Mouse (Mus musculus) left cerebral cortex, postnatal 4 days (tissue): Measurements from ENCODE around the gene Fgf15. TPM values are rescaled to one million over a fixed set of nuclear protein-coding genes. Genes with fewer than 3 reads are reported as not detected.

ENCODE experiments used
- DNase-seq: peaks from one replicate; pipeline ENCODE4 v3.0.0-alpha.2; 2022
- intact Hi-C: fragments of 180-260 bp; cut with DNase I; formaldehyde crosslinking; loops from one replicate; pipeline ENCODE4 v1.15.1; 2025
- total RNA-seq, 2 experiments: library from RNA; stranded (reverse); gene quantifications; 2 replicates each; pipeline ENCODE4 v1.2.3; 2021

Gene Fgf15
- total RNA-seq, 2 experiments from 2014 or later, result 0.26 to 0.62 TPM

DNA sequence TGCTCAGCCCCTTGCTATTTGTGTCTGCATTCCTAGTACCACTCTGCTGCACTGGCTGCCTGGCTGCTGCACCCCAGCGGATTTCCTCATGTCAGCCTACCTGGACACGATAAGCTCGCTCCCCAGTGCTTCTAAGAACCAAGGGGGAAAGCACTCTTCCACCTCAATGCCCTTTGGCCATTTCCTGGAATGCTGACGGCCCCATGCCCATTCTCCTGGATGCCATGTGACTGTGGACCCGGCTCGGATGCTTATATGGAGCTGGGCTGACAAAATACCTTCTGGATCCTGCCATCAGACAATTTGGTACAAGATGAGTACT lies 32.5 kb downstream of the Fgf15 start:
- no peak for DNase-seq
- intact Hi-C loops, result no loop called here

GRCm38 (mm10) chr7:144929506-144929905 lies 33.2 kb downstream of the Fgf15 start:
- intact Hi-C loops, result no loop called here

GRCm38 (mm10) chr7:144929931-144930330 lies 33.6 kb downstream of the Fgf15 start:
- intact Hi-C loops, result no loop called here

More at GRCm38 (mm10) chr7:144929506-144929905, 33.2 kb downstream of the Fgf15 start:
- no peak for DNase-seq

GRCm38 (mm10) chr7:144931778-144932177 lies 35.4 kb downstream of the Fgf15 start:
- DNase-seq, result peak; percentile 59
- intact Hi-C loops, result no loop called here

More at GRCm38 (mm10) chr7:144929931-144930330, 33.6 kb downstream of the Fgf15 start:
- DNase-seq, result peak; percentile 86

DNA sequence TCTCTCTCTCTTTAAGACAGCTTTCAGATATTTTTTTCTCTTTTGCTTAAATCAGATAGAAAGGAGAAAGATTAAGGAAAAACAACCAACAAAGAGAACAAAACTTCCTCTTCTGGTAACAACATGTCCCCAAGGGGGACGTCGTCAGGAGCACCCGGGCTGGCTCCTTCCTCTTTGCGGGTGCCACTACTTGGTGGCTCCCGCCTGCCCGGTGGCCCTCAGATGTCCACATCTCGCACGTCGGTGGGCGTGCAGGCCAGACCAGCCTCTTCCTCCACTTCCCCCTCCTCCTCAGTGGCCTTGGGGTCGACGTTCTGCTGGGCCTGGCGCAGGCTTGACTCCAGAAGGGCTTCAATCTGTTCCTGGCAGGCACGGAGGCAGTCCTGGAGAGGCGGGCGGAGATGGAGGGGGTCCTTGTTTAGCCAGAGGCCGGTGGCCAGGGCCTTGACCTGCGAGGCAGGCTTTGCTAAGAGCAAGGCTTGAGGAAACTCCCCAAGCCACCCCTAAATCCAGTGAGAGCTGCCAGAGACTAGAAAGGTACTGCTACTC lies 36.1 kb downstream of the Fgf15 start:
- DNase-seq, result peak; percentile 53
- intact Hi-C loops, result no loop called here

- intact Hi-C loops, result no loop called here
Observed at GRCm38 (mm10) chr7:144933336-144933735, 37.0 kb downstream of the Fgf15 start.

GRCm38 (mm10) chr7:144933796-144934195 lies 37.5 kb downstream of the Fgf15 start:
- intact Hi-C loops, result no loop called here

More at GRCm38 (mm10) chr7:144933336-144933735, 37.0 kb downstream of the Fgf15 start:
- DNase-seq, result no peak

DNA sequence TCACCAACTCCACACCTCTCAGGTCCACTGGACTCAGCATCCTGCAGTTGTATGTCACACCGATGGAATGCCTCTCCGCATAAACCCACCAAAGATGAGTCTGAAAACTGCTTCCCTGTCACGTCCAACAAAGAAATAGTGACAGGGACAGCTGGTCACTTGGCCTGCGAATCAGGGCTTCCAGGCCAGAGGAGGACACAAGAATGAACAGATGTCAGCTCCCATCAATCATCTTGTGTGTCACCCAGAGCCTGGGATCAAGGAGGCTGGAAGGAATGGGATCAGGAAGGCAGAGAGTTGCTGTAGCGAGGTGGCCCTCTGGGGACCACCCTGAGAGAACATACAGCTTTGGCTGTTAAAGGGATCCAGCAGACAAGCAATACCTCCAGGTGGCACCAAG lies 38.6 kb downstream of the Fgf15 start:
- intact Hi-C loops, result no loop called here
- DNase-seq, result no peak

More at GRCm38 (mm10) chr7:144933796-144934195, 37.5 kb downstream of the Fgf15 start:
- no peak for DNase-seq

DNA sequence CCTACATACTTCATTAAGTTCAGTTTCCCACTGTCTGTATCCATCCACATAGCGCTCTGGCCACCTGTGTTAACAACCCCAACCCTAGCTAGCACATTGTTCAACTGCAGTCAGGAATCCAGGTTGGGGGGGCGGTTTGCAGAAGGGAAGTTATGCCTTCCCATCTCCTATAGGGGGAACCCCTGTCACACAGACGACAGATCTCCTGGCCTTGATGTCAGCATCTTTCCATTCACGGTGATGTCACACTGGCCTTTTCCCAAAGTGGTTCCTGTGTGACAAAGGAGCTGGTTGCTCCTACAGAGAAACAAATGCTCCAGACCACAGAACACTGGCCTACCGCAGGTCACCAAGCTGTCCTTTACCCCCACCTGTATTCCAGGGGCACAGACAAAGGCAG lies 39.2 kb downstream of the Fgf15 start:
- peak; percentile 68 for DNase-seq
- intact Hi-C loops, result no loop called here

DNA sequence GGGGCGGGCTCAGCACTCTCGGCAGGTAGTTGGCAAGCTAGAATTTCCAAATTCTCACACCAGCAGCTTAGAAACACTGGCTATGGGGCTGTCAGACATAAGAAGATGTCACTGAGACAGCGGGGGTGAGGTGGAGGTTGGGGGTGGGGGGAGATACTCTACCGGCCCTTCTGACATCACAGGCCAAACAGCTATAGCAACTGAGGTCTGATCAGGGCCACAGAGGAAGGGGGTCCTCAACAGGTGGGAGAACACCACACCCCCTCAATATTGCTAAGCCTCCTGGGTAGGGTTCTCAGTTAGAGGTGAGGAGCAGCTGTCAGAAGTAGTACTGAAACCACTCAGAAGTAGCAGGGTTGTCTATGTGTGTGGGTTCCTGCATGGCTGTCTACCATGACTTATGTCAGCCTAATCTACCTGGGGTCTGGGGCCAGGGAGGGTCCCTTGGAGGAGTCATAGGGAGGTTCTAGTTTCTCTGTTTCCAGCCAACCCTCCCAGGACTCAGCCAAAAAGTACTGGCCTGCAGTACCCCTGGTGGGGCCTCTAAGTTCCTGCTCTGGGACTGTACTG lies 40.1 kb downstream of the Fgf15 start:
- no peak for DNase-seq
- intact Hi-C loops, result loop anchor here (2.0 kb wide), 1 partner anchor 306 kb away; no protein-coding TSS in a partner anchor

DNA sequence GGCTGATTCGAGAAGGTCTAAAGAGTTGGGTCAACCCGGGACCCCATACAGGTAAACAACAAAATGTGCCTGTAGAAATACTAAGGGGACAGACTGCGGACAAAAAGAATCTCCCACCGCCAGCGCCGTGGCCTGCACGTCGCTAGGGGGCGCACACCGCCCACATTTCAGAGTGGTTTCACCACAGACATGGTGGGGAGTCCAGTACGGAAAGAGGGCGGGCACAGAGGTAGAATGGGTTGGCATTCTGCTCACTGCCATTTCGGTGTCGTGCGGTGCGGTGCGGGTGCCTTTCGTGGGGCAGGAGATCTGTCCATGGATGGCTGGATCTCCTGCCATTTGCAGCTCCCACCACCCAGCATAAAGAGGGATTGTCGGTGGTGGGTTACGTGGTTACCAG lies 41.2 kb downstream of the Fgf15 start:
- intact Hi-C loops, result loop anchor here (2.0 kb wide), 1 partner anchor 305 kb away; no protein-coding TSS in a partner anchor
- peak; percentile 92 for DNase-seq

DNA sequence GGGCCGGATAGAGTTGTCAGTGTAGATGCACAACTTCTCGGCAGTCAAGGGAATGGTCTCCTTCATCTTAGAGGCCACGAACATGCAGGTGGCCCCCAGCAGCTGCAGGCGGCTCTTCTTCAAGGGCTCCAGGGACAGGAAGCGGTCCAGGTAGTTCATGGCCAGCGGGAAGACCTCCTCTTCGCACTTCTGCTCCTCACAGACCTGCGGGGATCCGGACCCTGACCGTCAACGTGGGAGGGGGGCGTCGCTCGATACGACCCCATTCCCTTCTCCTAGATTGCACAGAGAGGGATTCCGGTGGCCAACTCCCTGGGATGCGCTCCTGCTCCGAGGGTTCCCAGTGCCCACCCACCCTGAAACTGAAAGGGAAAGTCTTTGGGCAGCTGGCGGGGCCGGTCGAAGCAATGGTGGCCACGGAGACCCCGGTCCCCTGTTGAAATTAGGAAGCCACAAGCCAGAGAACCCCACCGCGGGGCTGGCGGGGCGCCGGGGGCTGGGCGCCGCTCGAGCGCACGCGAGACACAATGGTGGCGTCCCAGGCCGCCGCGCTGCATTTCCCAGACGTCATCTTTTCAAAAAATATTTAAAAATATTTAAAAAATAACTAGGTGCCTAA lies 41.7 kb downstream of the Fgf15 start:
- DNase-seq, result no peak
- intact Hi-C loops, result loop anchor here (2.0 kb wide), 1 partner anchor 305 kb away; no protein-coding TSS in a partner anchor

- intact Hi-C loops, result no loop called here
- DNase-seq, result no peak
Observed at GRCm38 (mm10) chr7:144938661-144939343, 42.5 kb downstream of the Fgf15 start.

DNA sequence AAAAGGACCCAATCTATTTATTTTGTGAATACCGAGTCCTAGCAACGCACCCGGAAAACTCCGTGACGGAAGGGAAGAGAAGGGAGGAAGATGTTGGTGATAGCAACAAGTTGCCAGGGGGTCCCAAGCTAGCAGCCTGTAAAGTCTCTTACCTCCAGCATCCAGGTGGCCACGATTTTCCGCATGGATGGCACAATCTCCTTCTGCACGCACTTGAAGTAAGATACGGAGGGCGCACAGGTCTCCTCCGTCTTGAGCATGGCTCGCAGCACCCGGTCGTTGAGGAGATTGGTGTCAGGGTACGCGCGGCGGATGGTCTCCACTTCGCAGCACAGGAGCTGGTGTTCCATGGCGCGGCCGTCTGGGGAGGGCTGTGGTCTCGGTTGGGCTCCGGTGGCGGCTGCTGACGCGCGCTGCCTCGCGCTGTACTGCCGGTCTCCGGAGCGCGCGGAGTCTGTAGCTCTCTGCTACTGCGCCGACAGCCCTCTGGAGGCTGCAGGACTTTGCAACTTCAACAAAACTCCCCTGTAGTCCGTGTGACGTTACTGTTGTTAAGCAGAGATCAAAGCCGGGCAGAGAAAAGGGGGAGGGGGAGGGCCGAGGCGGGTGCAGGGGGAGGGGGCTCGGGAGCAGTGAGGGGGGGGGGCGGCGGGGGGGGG lies 43.1 kb downstream of the Fgf15 start, which contains the start of gene Ccnd1:
Gene Ccnd1, minus strand, starts transcription at position 582 of the 659 bp plus-strand sequence.
- intact Hi-C loops, result no loop called here
- peak; percentile 67 for DNase-seq

- intact Hi-C loops, result no loop called here
- peak; percentile 67 for DNase-seq
Observed at GRCm38 (mm10) chr7:144940003-144940571, 43.8 kb downstream of the Fgf15 start.

- intact Hi-C loops, result no loop called here
- no peak for DNase-seq
Observed at GRCm38 (mm10) chr7:144940585-144940984, 44.3 kb downstream of the Fgf15 start.

DNA sequence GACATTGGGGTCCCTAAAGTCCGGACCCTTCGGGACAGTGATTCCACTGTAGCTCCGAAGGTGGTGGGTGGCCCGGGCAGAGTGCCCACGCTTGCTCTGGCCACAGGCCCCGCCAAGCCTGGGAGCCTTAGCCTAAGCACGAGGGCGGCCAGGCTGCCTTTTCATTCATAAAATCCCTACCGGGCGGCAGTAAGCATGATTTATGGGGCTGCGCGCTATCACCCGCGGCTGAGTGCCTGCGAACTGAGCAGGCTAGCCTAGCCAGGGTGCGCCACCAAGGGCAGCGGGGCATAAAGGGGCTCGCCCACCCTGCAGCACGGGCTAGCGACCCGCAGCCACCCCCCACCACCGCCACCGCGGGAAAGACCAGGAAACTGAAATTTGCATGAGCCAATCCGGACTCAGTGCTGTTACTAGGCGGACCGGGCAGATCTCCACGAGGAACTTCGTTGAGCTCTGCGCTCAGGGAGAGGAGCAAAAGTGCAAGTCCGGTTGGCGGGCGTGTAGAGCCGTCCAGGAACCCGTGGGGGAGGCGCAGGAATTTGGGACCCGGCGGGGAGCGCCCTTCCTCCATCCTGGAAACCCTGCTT lies 45.0 kb downstream of the Fgf15 start:
- intact Hi-C loops, result no loop called here
- peak; percentile 89 for DNase-seq

DNA sequence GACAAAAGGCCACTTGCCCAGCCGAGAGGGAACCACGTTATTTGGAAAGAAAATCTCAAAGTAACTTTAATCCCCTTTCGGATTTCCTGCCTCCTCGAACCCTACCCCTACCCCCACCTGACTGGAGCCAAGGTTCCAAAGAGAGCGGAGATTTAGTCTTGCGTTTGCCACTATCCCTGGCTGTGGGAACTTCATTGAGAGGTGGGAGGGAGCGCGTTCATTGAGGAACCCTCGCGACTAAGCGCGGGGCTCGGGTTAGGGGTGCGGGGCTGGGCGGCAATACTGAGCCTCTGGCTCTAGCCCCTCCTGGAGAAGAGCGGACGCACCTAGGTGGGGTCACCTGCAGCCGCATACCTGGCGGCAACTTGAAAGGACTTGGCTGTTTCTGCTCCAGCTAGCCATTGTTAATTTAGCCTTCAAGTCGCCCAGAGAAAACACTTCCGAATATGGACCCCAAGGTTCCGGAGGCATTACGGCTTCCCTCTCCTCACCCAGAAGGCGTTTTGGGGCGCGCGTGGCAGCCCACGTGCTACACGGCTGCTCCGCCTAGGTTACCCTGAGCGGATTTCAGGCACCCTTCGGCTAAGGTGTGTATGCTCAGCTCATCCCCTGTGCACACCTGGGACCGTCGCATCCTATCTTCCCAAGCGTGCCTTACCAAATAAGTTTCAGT lies 45.9 kb downstream of the Fgf15 start:
- DNase-seq, result no peak

DNA sequence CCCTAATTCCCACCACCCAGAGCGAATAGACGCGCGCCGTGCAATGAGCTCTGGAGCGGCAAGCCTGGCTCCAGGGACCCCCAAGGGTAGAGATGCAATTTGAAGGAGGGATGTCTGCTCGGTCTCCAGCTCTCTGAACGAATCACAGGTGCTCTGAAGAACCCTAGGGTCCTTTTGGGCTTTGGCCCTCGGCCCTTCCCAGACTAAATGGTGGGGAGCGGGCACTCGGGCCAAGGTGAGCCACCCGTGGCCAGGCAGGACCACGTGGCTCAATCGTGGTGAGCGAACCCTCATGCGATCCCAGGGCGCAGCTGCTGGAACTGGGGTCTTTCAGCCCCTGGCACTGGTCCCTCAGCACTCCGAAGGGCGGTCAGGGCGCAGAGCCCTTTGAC lies 46.4 kb downstream of the Fgf15 start:
- DNase-seq, result no peak
- intact Hi-C loops, result no loop called here

More for the DNA sequence above, 45.9 kb downstream of the Fgf15 start:
- intact Hi-C loops, result no loop called here

DNA sequence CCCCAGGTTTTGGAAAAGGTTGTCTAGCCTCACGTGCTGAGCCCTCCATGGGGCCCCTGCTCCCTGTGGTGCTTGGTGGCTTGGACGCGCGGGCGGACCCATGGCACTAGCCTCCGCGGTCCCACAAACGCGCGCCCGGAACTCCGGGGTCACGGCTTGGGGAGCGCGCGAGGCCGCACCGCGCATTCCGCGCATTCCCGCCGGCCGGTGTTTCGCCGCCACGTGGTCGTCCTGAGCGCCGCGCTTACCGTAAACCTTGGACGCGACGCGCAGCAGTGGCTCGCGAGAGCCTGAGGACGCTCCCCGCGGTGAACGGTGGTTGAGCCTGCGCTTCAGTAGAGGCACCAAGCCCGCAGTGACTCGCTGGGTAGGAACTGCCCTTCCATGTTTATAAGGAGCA lies 46.9 kb downstream of the Fgf15 start:
- intact Hi-C loops, result no loop called here

More for the DNA sequence above, 46.9 kb downstream of the Fgf15 start:
- DNase-seq, result peak; percentile 78
